Comparison of ENCODE assay signal across 27 mouse cellular contexts in the genomic region with DNA sequence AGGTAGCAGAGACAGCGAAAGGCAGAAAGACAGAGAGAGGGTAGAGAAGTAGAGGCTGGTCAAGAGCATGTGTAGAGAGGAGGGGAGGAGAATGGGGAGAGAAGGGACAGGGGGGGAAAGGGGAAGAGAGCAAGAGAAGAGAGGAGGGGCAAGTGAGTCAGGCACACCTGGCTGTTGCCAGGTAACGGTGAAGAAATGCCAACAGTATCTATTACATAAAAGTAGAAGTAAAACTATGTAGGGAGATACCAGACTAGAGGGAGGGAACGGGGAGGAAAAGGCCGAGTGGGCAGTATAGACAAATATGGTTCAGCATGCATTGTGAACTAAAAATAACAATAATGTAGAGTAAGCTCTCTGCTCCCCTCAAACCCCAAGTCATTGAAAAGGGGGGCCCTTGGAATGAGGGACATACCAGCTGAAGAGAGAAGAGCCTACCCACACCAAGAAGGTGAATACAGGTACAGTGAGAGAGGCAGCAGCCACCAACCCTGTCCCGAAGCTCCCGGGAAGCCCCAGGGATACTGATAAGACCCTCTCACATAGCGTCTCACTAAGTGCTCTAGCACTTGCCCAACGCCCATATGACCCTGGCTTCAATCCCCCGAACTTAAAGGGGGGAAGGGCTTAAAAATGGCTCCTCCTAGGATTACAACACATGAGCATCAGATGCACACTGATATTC. TPM values are rescaled to one million over a fixed set of nuclear protein-coding genes. Genes with fewer than 3 reads are reported as not detected.
DNase-seq lines count a peak whose midpoint lies in the region; ATAC-seq and TF ChIP-seq lines count a peak whose summit lies in the region.
"Had no signal": no experiment of that assay in that cellular context is flagged by ENCODE, and none has a peak within 500 bp of the region (broad histone marks: within the 10 kb centered on the region; RNA-seq: fewer than 3 reads in every experiment).

No protein-coding gene starts in this region.

- TF ChIP-seq EP300 in lung, postnatal 0 days (IDR thresholded peaks at IDR 0.05), result no peak

- no peak for TF ChIP-seq CTCF in lung, postnatal 0 days (IDR thresholded peaks at IDR 0.05)

- H3K36me3 ChIP-seq in lung, postnatal 0 days (ENCODE audit: insufficient read depth, low read length), result no peaks in the 10 kb centered on the region
- H3K36me3 ChIP-seq in midbrain, embryonic 11.5 days (ENCODE audit: control insufficient read depth, insufficient read depth, low read length), result no peaks in the 10 kb centered on the region
- H3K36me3 ChIP-seq in midbrain, embryonic 16.5 days (ENCODE audit: control insufficient read depth, insufficient read depth, low read length), result no peaks in the 10 kb centered on the region
- H3K36me3 ChIP-seq: embryonic facial prominence, embryonic 10.5 days; embryonic facial prominence, embryonic 13.5 days; forebrain, embryonic 12.5 days; forebrain, embryonic 15.5 days; heart, embryonic 13.5 days had no signal

- peak; percentile 17; the same call in 1 of the 2 replicates for ATAC-seq in lung, postnatal 0 days
- no peak for ATAC-seq in midbrain, embryonic 11.5 days (ENCODE audit: low FRiP score)
- ATAC-seq in midbrain, embryonic 16.5 days, result no peak
- ATAC-seq: forebrain, embryonic 15.5 days; hindbrain, postnatal 0 days; inflammation-experienced regulatory T-cells, adult 6 months had no signal

- H3K9me3 ChIP-seq in lung, postnatal 0 days (ENCODE audit: low read length), result no peaks in the 10 kb centered on the region
- no peaks in the 10 kb centered on the region for H3K9me3 ChIP-seq in midbrain, embryonic 11.5 days (ENCODE audit: control insufficient read depth, low read length)
- H3K9me3 ChIP-seq in midbrain, embryonic 16.5 days (replicated peaks; ENCODE audit: control insufficient read depth, low read length, poor library complexity, severe bottlenecking), result no peaks in the 10 kb centered on the region
- H3K9me3 ChIP-seq: embryonic facial prominence, embryonic 10.5 days; forebrain, embryonic 12.5 days; forebrain, embryonic 15.5 days had no signal

- no peak overlapping the region for H3K27ac ChIP-seq in lung, postnatal 0 days (ENCODE audit: low read length)
- no peak overlapping the region for H3K27ac ChIP-seq in midbrain, embryonic 11.5 days (ENCODE audit: low read depth, low read length)
- no peak overlapping the region for H3K27ac ChIP-seq in midbrain, embryonic 16.5 days (ENCODE audit: low read length)
- H3K27ac ChIP-seq: embryonic facial prominence, embryonic 10.5 days; embryonic facial prominence, embryonic 13.5 days; forebrain, embryonic 12.5 days; forebrain, embryonic 15.5 days; heart, embryonic 13.5 days; hindbrain, embryonic 14.5 days; hindbrain, postnatal 0 days had no signal

- H3K27me3 ChIP-seq in lung, postnatal 0 days (replicated peaks; ENCODE audit: insufficient read depth, low read length), result no peaks in the 10 kb centered on the region
- H3K27me3 ChIP-seq in midbrain, embryonic 11.5 days (ENCODE audit: control insufficient read depth, insufficient read depth, low read length), result no peaks in the 10 kb centered on the region
- H3K27me3 ChIP-seq in midbrain, embryonic 16.5 days (ENCODE audit: control insufficient read depth, insufficient read depth, low read depth, low read length), result no peaks in the 10 kb centered on the region
- H3K27me3 ChIP-seq: CH12.LX; embryonic facial prominence, embryonic 13.5 days; forebrain, embryonic 12.5 days; forebrain, embryonic 15.5 days; heart, embryonic 13.5 days had no signal

- no peak overlapping the region for H3K9ac ChIP-seq in lung, postnatal 0 days (replicated peaks; ENCODE audit: low read depth)
- no peak overlapping the region for H3K9ac ChIP-seq in midbrain, embryonic 11.5 days (ENCODE audit: low read length)
- H3K9ac ChIP-seq in midbrain, embryonic 16.5 days (ENCODE audit: low read depth, low read length), result no peak overlapping the region
- H3K9ac ChIP-seq: embryonic facial prominence, embryonic 13.5 days; forebrain, embryonic 12.5 days; forebrain, embryonic 15.5 days; heart, embryonic 13.5 days; hindbrain, embryonic 14.5 days had no signal

- WGBS in lung, postnatal 0 days, result 42% methylated on average over 9 of the region's 9 CpGs
- WGBS in midbrain, embryonic 11.5 days, result 90% methylated on average over 9 of the region's 9 CpGs
- WGBS in midbrain, embryonic 16.5 days, result 90% methylated on average over 9 of the region's 9 CpGs

- no peak overlapping the region for H3K4me2 ChIP-seq in lung, postnatal 0 days (replicated peaks; ENCODE audit: low read depth, low read length)
- no peak overlapping the region for H3K4me2 ChIP-seq in midbrain, embryonic 11.5 days
- no peak overlapping the region for H3K4me2 ChIP-seq in midbrain, embryonic 16.5 days (ENCODE audit: low read length)
- H3K4me2 ChIP-seq: embryonic facial prominence, embryonic 13.5 days; forebrain, embryonic 12.5 days; forebrain, embryonic 15.5 days; heart, embryonic 13.5 days; hindbrain, embryonic 14.5 days had no signal

- no peak overlapping the region for H3K4me3 ChIP-seq in lung, postnatal 0 days (ENCODE audit: low read depth, low read length)
- H3K4me3 ChIP-seq in midbrain, embryonic 11.5 days (ENCODE audit: low read depth, low read length), result no peak overlapping the region
- no peak overlapping the region for H3K4me3 ChIP-seq in midbrain, embryonic 16.5 days (ENCODE audit: low read depth, low read length)
- H3K4me3 ChIP-seq: embryonic facial prominence, embryonic 10.5 days; embryonic facial prominence, embryonic 13.5 days; erythroblast, embryonic 14.5 days; forebrain, embryonic 12.5 days; forebrain, embryonic 15.5 days; heart, embryonic 13.5 days had no signal

- H3K4me1 ChIP-seq in lung, postnatal 0 days (ENCODE audit: insufficient read depth, low read depth, low read length), result peaks cover 4% of the 10 kb centered on the region; the same call in 1 of the 2 replicates
- peaks cover 6% of the 10 kb centered on the region for H3K4me1 ChIP-seq in midbrain, embryonic 11.5 days (ENCODE audit: control insufficient read depth, insufficient read depth, low read length)
- H3K4me1 ChIP-seq in midbrain, embryonic 16.5 days (ENCODE audit: control insufficient read depth, insufficient read depth, low read length), result no peaks in the 10 kb centered on the region; the same call in 1 of the 2 replicates

- DNase-seq in heart, adult 11 months, result peak; percentile 77
- no peak for DNase-seq in heart, adult 9 months (ENCODE audit: low spot score in 2 of 2)
- DNase-seq in lung, postnatal 0 days (ENCODE audit: low spot score), result peak; percentile 47
- DNase-seq in lung, postnatal 14 days, result no peak
- peak; percentile 61 for DNase-seq in midbrain, embryonic 11.5 days (ENCODE audit: low spot score, missing footprints)
- DNase-seq: adrenal gland, adult 2 months; adrenal gland, postnatal 14 days; B cell, adult 2 months; cerebellum, adult 11 months; cerebellum, adult 2 months; cerebellum, postnatal 10 days; cerebellum, postnatal 36 days; embryo, embryonic 11 days; gastrocnemius, postnatal 25 days; heart, postnatal 14 days; heart, postnatal 4 days had no signal

RNA-seq across cellular contexts. Expression of a gene that starts 56.0 kb away (rescaled TPM):
- polyA plus RNA-seq in lung, postnatal 0 days (2015; fragmentation: Nextera tagmentation; extraction: Ambion mirVana), result 4.9 and 6.3 TPM in 2 replicates
- polyA plus RNA-seq in midbrain, embryonic 11.5 days (2014; fragmentation: Nextera tagmentation; extraction: Ambion mirVana), result 16.7 and 20.3 TPM in 2 replicates
- polyA plus RNA-seq in midbrain, embryonic 16.5 days (2015; fragmentation: Nextera tagmentation; extraction: Ambion mirVana), result 9.4 and 10.8 TPM in 2 replicates

Comparison
In these comparisons a context has a peak if more than half of its experiments do, and no peak if none do; other contexts are left out.
1. DNase-seq: peak in heart, adult 11 months (single experiment), lung, postnatal 0 days (single experiment) and midbrain, embryonic 11.5 days (single experiment); none in heart, adult 9 months (0 of 2) and lung, postnatal 14 days (single experiment).